In genomic region chr2:4614276-4614929, GRCm38 (mm10) we compare ENCODE assay signal across 7 mouse cellular contexts. TPM values are rescaled to one million over a fixed set of nuclear protein-coding genes. Genes with fewer than 3 reads are reported as not detected.
DNase-seq lines count a peak whose midpoint lies in the region; ATAC-seq and TF ChIP-seq lines count a peak whose summit lies in the region.
"Not testable (repeated sequence)": the region's sequence is repeated elsewhere in the genome, so short reads cannot be mapped to it uniquely, and the experiment has no call there.

No protein-coding gene starts in this region.

- ATAC-seq in forebrain, embryonic 15.5 days (replicated peaks), result peak; percentile 83
- ATAC-seq in heart, embryonic 13.5 days (ENCODE audit: extremely low read depth, insufficient number of reproducible peaks, low FRiP score, low TSS enrichment), result not testable (repeated sequence)
- peak; percentile 43; the same call in 1 of the 2 replicates for ATAC-seq in hindbrain, embryonic 15.5 days (ENCODE audit: low FRiP score, low read depth)
- ATAC-seq in lung, postnatal 0 days, result peak; percentile 54

- not testable (repeated sequence) for H3K4me2 ChIP-seq in forebrain, embryonic 15.5 days (replicated peaks); heart, embryonic 13.5 days; hindbrain, embryonic 15.5 days; lung, postnatal 0 days (replicated peaks; ENCODE audit: low read depth, low read length)

- not testable (repeated sequence) for H3K9me3 ChIP-seq in forebrain, embryonic 15.5 days; heart, embryonic 13.5 days; hindbrain, embryonic 15.5 days; lung, postnatal 0 days (ENCODE audit: low read length)

- DNase-seq in cerebellum, postnatal 10 days, result peak; percentile 31 to 33
- DNase-seq in kidney, adult 2 months, result peak; percentile 64
- peak; percentile 45 for DNase-seq in kidney, postnatal 14 days
- DNase-seq in lung, postnatal 0 days (ENCODE audit: low spot score), result peak; percentile 52

- not testable (repeated sequence) for H3K27me3 ChIP-seq in forebrain, embryonic 15.5 days; heart, embryonic 13.5 days (replicated peaks); hindbrain, embryonic 15.5 days; kidney, adult 2 months (replicated peaks; ENCODE audit: control insufficient read depth, insufficient read depth, low read length); lung, postnatal 0 days (replicated peaks; ENCODE audit: insufficient read depth, low read length)

- TF ChIP-seq POLR2A in kidney, adult 2 months (IDR thresholded peaks at IDR 0.05; ENCODE audit: low read depth, low read length), result not testable (repeated sequence)

- not testable (repeated sequence) for H3K4me1 ChIP-seq in forebrain, embryonic 15.5 days; hindbrain, embryonic 15.5 days (replicated peaks); kidney, adult 2 months (ENCODE audit: control insufficient read depth, insufficient read depth, low read length); lung, postnatal 0 days (ENCODE audit: insufficient read depth, low read depth, low read length)
- peaks cover 12% of the 10 kb centered on the region for H3K4me1 ChIP-seq in heart, embryonic 13.5 days

- not testable (repeated sequence) for TF ChIP-seq EP300 in lung, postnatal 0 days (IDR thresholded peaks at IDR 0.05)

- WGBS in forebrain, embryonic 15.5 days, result 42% methylated on average over 6 of the region's 6 CpGs
- WGBS in heart, embryonic 13.5 days, result 37% methylated on average over 6 of the region's 6 CpGs
- 61% methylated on average over 6 of the region's 6 CpGs for WGBS in hindbrain, embryonic 15.5 days
- WGBS in kidney, adult 2 months, result 38% methylated on average over 6 of the region's 6 CpGs
- WGBS in lung, postnatal 0 days, result 29% methylated on average over 6 of the region's 6 CpGs

- H3K9ac ChIP-seq in forebrain, embryonic 15.5 days (replicated peaks); heart, embryonic 13.5 days; hindbrain, embryonic 15.5 days; lung, postnatal 0 days (replicated peaks; ENCODE audit: low read depth): not testable (repeated sequence)

- H3K27ac ChIP-seq in forebrain, embryonic 15.5 days (replicated peaks), result peak overlapping the region; percentile 66
- peak overlapping the region; percentile 61; the same call in 1 of the 2 replicates for H3K27ac ChIP-seq in heart, embryonic 13.5 days (replicated peaks)
- not testable (repeated sequence) for H3K27ac ChIP-seq in hindbrain, embryonic 15.5 days (replicated peaks); kidney, adult 2 months (ENCODE audit: insufficient read depth, low read depth, low read length); lung, postnatal 0 days (ENCODE audit: low read length)

- peaks cover 38% of the 10 kb centered on the region for H3K36me3 ChIP-seq in forebrain, embryonic 15.5 days
- H3K36me3 ChIP-seq in heart, embryonic 13.5 days, result peaks cover 46% of the 10 kb centered on the region
- peaks cover 41% of the 10 kb centered on the region for H3K36me3 ChIP-seq in hindbrain, embryonic 15.5 days
- not testable (repeated sequence) for H3K36me3 ChIP-seq in kidney, adult 2 months (ENCODE audit: control insufficient read depth, insufficient read depth, low read length)
- peaks cover 23% of the 10 kb centered on the region; the same call in 1 of the 2 replicates for H3K36me3 ChIP-seq in lung, postnatal 0 days (ENCODE audit: insufficient read depth, low read length)

- not testable (repeated sequence) for H3K4me3 ChIP-seq in forebrain, embryonic 15.5 days; heart, embryonic 13.5 days; hindbrain, embryonic 15.5 days; kidney, adult 2 months (ENCODE audit: insufficient read depth, low read depth, low read length); lung, postnatal 0 days (ENCODE audit: low read depth, low read length)

- not testable (repeated sequence) for TF ChIP-seq CTCF in kidney, adult 2 months (conservative IDR thresholded peaks at IDR 0.05; ENCODE audit: insufficient read depth, insufficient read length, low read depth, low read length); lung, postnatal 0 days (IDR thresholded peaks at IDR 0.05)

RNA-seq across cellular contexts. Expression of gene Prpf18, which starts 37.5 kb away (rescaled TPM):
- polyA plus RNA-seq in forebrain, embryonic 15.5 days (2015; fragmentation: Nextera tagmentation; extraction: Ambion mirVana), result 55.2 and 58.4 TPM in 2 replicates
- polyA plus RNA-seq in heart, embryonic 13.5 days (2015; fragmentation: Nextera tagmentation; extraction: Ambion mirVana), result 26.2 and 27.9 TPM in 2 replicates
- polyA plus RNA-seq in hindbrain, embryonic 15.5 days (2015; fragmentation: Nextera tagmentation; extraction: Ambion mirVana), result 39.8 and 41.4 TPM in 2 replicates
- 10.5 and 12.2 TPM in 2 replicates for polyA plus RNA-seq in kidney, adult 2 months (2012; rRNA removed)
- polyA plus RNA-seq in lung, postnatal 0 days (2015; fragmentation: Nextera tagmentation; extraction: Ambion mirVana), result 39.2 and 46.5 TPM in 2 replicates
